Mouse (Mus musculus): Measurements from ENCODE around the gene Mdm2. TPM values are rescaled to one million over a fixed set of nuclear protein-coding genes. Genes with fewer than 3 reads are reported as not detected.
"Not testable (repeated sequence)": the region's sequence is repeated elsewhere in the genome, so short reads cannot be mapped to it uniquely, and the experiment has no call there.

Mdm2 gene
- polyA plus RNA-seq, 1 experiment from 2014 or later = 50.2 TPM

GRCm38 (mm10) chr10:117738140-117738921, 27.8 kb upstream of the Mdm2 start:
- H3K4me2 ChIP-seq (replicated peaks; ENCODE audit: low read depth, low read length) = no peak overlapping the region
- ATAC-seq (ENCODE audit: insufficient number of reproducible peaks, insufficient read depth, low FRiP score, low read depth) = no peak

DNA sequence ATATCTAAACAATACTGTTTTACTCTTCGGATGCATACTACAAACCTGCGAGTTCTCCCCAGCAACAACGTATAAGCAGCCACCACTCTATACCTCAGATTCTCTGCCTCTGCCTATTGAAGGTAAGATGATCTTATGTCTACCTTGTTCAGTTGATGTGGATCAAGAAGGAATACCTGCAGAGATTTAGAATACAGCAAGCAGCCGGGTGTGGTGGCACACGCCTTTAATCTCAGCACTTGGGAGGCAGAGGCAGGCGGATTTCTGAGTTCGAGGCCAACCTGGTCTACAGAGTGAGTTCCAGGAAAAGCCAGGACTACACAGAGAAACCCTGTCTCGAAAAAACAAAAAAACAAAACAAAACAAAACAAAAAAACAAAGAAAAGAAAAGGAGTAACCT, 26.9 kb upstream of the Mdm2 start:
- WGBS = 91% methylated on average over 8 of the region's 8 CpGs
- not testable (repeated sequence) for H3K4me3 ChIP-seq (ENCODE audit: low read depth, low read length); H3K9ac ChIP-seq (replicated peaks; ENCODE audit: low read depth, low read length); ATAC-seq (ENCODE audit: insufficient number of reproducible peaks, insufficient read depth, low FRiP score, low read depth); H3K27ac ChIP-seq (ENCODE audit: low read length); H3K4me1 ChIP-seq (ENCODE audit: control insufficient read depth, insufficient read depth, low read length); H3K4me2 ChIP-seq (replicated peaks; ENCODE audit: low read depth, low read length); H3K9me3 ChIP-seq (ENCODE audit: control insufficient read depth, low read depth, low read length); H3K27me3 ChIP-seq (ENCODE audit: control insufficient read depth, insufficient read depth, low read length)
- H3K36me3 ChIP-seq (ENCODE audit: control insufficient read depth, insufficient read depth, low read length) = peaks cover 10% of the 10 kb centered on the region; the same call in 1 of the 2 replicates

More at GRCm38 (mm10) chr10:117738140-117738921, 27.8 kb upstream of the Mdm2 start:
- Histone ChIP-seq H3K9ac (replicated peaks; ENCODE audit: low read depth, low read length) (no peak overlapping the region), H3K9me3 (ENCODE audit: control insufficient read depth, low read depth, low read length) (no peaks in the 10 kb centered on the region), H3K27ac (ENCODE audit: low read length) (no peak overlapping the region), H3K36me3 (ENCODE audit: control insufficient read depth, insufficient read depth, low read length) (peaks cover 10% of the 10 kb centered on the region; the same call in 1 of the 2 replicates), H3K4me1 (ENCODE audit: control insufficient read depth, insufficient read depth, low read length) (no peaks in the 10 kb centered on the region), H3K27me3 (ENCODE audit: control insufficient read depth, insufficient read depth, low read length) (no peaks in the 10 kb centered on the region), H3K4me3 (ENCODE audit: low read depth, low read length) (no peak overlapping the region)
- WGBS = 86% methylated on average over 13 of the region's 13 CpGs

- WGBS = 81% methylated on average over 4 of the region's 4 CpGs
- no peaks in the 10 kb centered on the region for H3K27me3 ChIP-seq (ENCODE audit: control insufficient read depth, insufficient read depth, low read length)
- peaks cover 10% of the 10 kb centered on the region; the same call in 1 of the 2 replicates for H3K36me3 ChIP-seq (ENCODE audit: control insufficient read depth, insufficient read depth, low read length)
- H3K27ac ChIP-seq (ENCODE audit: low read length) = no peak overlapping the region
- H3K9ac ChIP-seq (replicated peaks; ENCODE audit: low read depth, low read length) = no peak overlapping the region
- no peak overlapping the region for H3K4me2 ChIP-seq (replicated peaks; ENCODE audit: low read depth, low read length)
- no peak for ATAC-seq (ENCODE audit: insufficient number of reproducible peaks, insufficient read depth, low FRiP score, low read depth)
- no peaks in the 10 kb centered on the region for H3K4me1 ChIP-seq (ENCODE audit: control insufficient read depth, insufficient read depth, low read length)
- no peaks in the 10 kb centered on the region for H3K9me3 ChIP-seq (ENCODE audit: control insufficient read depth, low read depth, low read length)
- no peak overlapping the region for H3K4me3 ChIP-seq (ENCODE audit: low read depth, low read length)
These were observed 26.5 kb upstream of the Mdm2 start for GRCm38 (mm10) chr10:117737075-117737474.

DNA sequence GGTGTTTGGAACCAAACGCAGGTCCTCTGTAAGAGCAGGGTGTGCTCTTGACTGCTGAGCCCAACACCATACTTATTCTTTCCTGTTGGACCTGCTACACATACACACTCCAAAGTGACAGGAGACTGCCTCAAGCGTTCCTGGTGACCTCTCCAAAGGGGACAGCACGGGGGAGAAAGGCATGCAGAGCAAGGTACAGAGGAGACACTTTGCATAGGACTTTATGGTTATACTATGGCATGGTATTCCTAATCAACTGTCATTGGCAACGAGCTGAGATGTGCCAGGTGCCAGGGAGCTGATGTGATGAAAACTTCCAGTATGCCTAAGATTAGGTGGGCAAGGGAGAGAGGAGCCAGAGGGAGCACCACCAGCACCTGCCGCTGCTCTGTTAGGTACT, 26.0 kb upstream of the Mdm2 start:
- WGBS = 94% methylated on average over 5 of the region's 5 CpGs
- no peak overlapping the region for H3K27ac ChIP-seq (ENCODE audit: low read length)
- H3K4me2 ChIP-seq (replicated peaks; ENCODE audit: low read depth, low read length) = no peak overlapping the region
- H3K4me1 ChIP-seq (ENCODE audit: control insufficient read depth, insufficient read depth, low read length) = no peaks in the 10 kb centered on the region
- ATAC-seq (ENCODE audit: insufficient number of reproducible peaks, insufficient read depth, low FRiP score, low read depth) = no peak
- H3K27me3 ChIP-seq (ENCODE audit: control insufficient read depth, insufficient read depth, low read length) = no peaks in the 10 kb centered on the region
- H3K9ac ChIP-seq (replicated peaks; ENCODE audit: low read depth, low read length) = no peak overlapping the region
- H3K4me3 ChIP-seq (ENCODE audit: low read depth, low read length) = no peak overlapping the region
- peaks cover 10% of the 10 kb centered on the region; the same call in 1 of the 2 replicates for H3K36me3 ChIP-seq (ENCODE audit: control insufficient read depth, insufficient read depth, low read length)
- H3K9me3 ChIP-seq (ENCODE audit: control insufficient read depth, low read depth, low read length) = no peaks in the 10 kb centered on the region

DNA sequence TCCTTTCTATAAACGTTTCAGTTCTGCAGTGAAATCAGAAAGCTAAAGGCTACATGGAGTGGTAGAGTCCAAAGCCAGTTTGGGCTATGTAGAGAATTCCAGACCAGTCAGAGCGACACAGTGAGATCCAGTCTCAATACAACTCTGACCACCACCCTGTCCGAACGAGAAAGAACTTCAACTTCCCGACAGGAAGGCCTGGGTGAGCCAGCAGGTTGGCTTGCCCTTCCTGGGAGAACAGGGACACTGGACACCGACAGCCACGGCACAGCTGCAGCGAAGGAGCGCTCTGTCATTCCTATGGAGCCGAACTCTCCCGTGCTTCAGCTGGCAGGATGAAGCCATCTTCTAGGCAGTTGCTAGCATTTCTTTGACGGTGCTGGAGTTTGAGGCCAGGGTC, 24.8 kb upstream of the Mdm2 start:
- not testable (repeated sequence) for H3K4me3 ChIP-seq (ENCODE audit: low read depth, low read length); H3K27ac ChIP-seq (ENCODE audit: low read length); H3K4me2 ChIP-seq (replicated peaks; ENCODE audit: low read depth, low read length); H3K9ac ChIP-seq (replicated peaks; ENCODE audit: low read depth, low read length); ATAC-seq (ENCODE audit: insufficient number of reproducible peaks, insufficient read depth, low FRiP score, low read depth); H3K9me3 ChIP-seq (ENCODE audit: control insufficient read depth, low read depth, low read length); H3K4me1 ChIP-seq (ENCODE audit: control insufficient read depth, insufficient read depth, low read length); H3K27me3 ChIP-seq (ENCODE audit: control insufficient read depth, insufficient read depth, low read length)
- WGBS = 90% methylated on average over 11 of the region's 12 CpGs
- H3K36me3 ChIP-seq (ENCODE audit: control insufficient read depth, insufficient read depth, low read length) = peaks cover 10% of the 10 kb centered on the region; the same call in 1 of the 2 replicates

DNA sequence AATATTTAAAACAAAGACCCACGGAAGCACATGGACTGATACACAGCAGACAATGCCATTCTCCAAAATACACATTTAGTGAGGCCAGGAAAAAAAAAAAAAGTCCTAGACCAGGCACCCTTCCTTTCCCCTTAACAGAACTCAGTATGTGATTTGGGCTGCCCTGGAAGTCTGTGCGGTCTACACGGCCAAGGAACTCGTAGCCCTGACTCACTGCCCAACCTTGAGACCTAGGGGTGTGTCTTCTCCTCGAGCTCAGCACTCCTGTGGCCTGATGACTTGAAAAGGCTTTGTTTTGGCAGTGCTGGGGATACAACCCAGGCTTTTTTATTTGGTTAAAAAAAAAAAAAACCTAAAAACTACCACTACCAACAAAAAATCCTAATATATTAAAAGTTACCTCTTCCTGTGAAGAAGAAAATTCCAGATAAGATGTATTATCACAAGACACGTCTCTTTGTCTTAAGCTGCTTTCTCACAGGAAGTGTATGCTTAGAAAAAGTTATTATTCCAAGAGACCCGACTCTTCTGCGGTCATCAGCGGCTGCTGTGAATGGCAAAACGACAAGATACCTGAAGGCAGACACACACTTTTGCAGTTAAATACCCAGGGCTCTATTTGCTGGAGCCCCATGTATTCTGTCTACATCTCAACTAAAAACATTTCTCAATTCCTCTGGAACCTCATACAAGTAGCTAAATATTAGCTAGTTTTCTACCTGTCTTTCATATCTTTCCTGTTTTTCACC, 23.7 kb upstream of the Mdm2 start:
- H3K9ac ChIP-seq (replicated peaks; ENCODE audit: low read depth, low read length); H3K27ac ChIP-seq (ENCODE audit: low read length); H3K36me3 ChIP-seq (ENCODE audit: control insufficient read depth, insufficient read depth, low read length); H3K4me3 ChIP-seq (ENCODE audit: low read depth, low read length); H3K9me3 ChIP-seq (ENCODE audit: control insufficient read depth, low read depth, low read length); H3K4me1 ChIP-seq (ENCODE audit: control insufficient read depth, insufficient read depth, low read length); H3K27me3 ChIP-seq (ENCODE audit: control insufficient read depth, insufficient read depth, low read length); H3K4me2 ChIP-seq (replicated peaks; ENCODE audit: low read depth, low read length); ATAC-seq (ENCODE audit: insufficient number of reproducible peaks, insufficient read depth, low FRiP score, low read depth): not testable (repeated sequence)
- 76% methylated on average over 9 of the region's 10 CpGs for WGBS

GRCm38 (mm10) chr10:117733626-117734025, 23.1 kb upstream of the Mdm2 start:
- not testable (repeated sequence) for H3K9ac ChIP-seq (replicated peaks; ENCODE audit: low read depth, low read length); H3K4me3 ChIP-seq (ENCODE audit: low read depth, low read length); H3K27me3 ChIP-seq (ENCODE audit: control insufficient read depth, insufficient read depth, low read length); H3K4me1 ChIP-seq (ENCODE audit: control insufficient read depth, insufficient read depth, low read length); H3K4me2 ChIP-seq (replicated peaks; ENCODE audit: low read depth, low read length); H3K27ac ChIP-seq (ENCODE audit: low read length); H3K36me3 ChIP-seq (ENCODE audit: control insufficient read depth, insufficient read depth, low read length); H3K9me3 ChIP-seq (ENCODE audit: control insufficient read depth, low read depth, low read length)
- 55% methylated on average over 8 of the region's 8 CpGs for WGBS
- ATAC-seq (ENCODE audit: insufficient number of reproducible peaks, insufficient read depth, low FRiP score, low read depth) = peak; percentile 59; the same call in 1 of the 2 replicates

- WGBS = 74% methylated on average over 14 of the region's 14 CpGs
These were observed 22.5 kb upstream of the Mdm2 start for GRCm38 (mm10) chr10:117732962-117733592.

More at GRCm38 (mm10) chr10:117732962-117733592, 22.5 kb upstream of the Mdm2 start:
- Histone ChIP-seq H3K4me1 (ENCODE audit: control insufficient read depth, insufficient read depth, low read length) (no peaks in the 10 kb centered on the region), H3K27me3 (ENCODE audit: control insufficient read depth, insufficient read depth, low read length) (no peaks in the 10 kb centered on the region), H3K27ac (ENCODE audit: low read length) (no peak overlapping the region), H3K9ac (replicated peaks; ENCODE audit: low read depth, low read length) (no peak overlapping the region), H3K36me3 (ENCODE audit: control insufficient read depth, insufficient read depth, low read length) (no peaks in the 10 kb centered on the region; the same call in 1 of the 2 replicates), H3K4me3 (ENCODE audit: low read depth, low read length) (no peak overlapping the region), H3K9me3 (ENCODE audit: control insufficient read depth, low read depth, low read length) (no peaks in the 10 kb centered on the region), H3K4me2 (replicated peaks; ENCODE audit: low read depth, low read length) (no peak overlapping the region)
- no peak for ATAC-seq (ENCODE audit: insufficient number of reproducible peaks, insufficient read depth, low FRiP score, low read depth)
